Mouse (Mus musculus): ENCODE measurements around the gene Olfr676. TPM values are rescaled to one million over a fixed set of nuclear protein-coding genes. Genes with fewer than 3 reads are reported as not detected.
"Not testable (repeated sequence)": the region's sequence is repeated elsewhere in the genome, so short reads cannot be mapped to it uniquely, and the experiment has no call there.

Olfr676 gene
- not detected for total RNA-seq (2021)
- long read RNA-seq, result 0 reads

GRCm38 (mm10) chr7:105032398-105032797 is at the start of gene Olfr676:
TSS of gene Olfr676 (plus strand) at chr7:105032698.
- DNase-seq (ENCODE audit: low spot score in 2 of 2), result no peak

- no peak for DNase-seq (ENCODE audit: low spot score in 2 of 2)
Measured at GRCm38 (mm10) chr7:105001929-105002328, 30.6 kb upstream of the Olfr676 start, which contains the start of gene Olfr672. TSS of gene Olfr672 (minus strand) at chr7:105002029.

DNA sequence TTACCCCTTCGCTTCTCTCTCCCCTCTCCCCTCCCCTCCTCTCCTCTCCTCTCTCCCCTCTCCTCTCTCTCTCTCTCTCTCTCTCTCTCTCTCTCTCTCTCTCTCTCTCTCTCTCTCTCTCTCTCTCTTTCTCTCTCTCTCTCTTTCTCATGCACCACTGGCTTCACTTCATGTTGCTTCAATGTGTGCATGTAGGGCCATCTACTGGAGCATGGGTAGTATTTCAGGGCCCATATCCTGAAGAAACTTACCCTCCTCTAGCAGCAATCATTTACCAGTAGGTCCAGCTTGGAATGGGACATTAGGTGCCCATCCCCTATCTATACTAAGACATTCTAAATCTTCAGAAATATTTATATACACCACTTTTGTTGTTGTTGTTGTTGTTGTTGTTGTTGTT is 10.0 kb upstream of the Olfr676 start:
- no peak for DNase-seq (ENCODE audit: low spot score in 2 of 2)

- DNase-seq (ENCODE audit: low spot score in 2 of 2), result no peak
Measured at GRCm38 (mm10) chr7:105028360-105028759, 4.1 kb upstream of the Olfr676 start, which contains the start of gene Olfr675. TSS of gene Olfr675 (minus strand) at chr7:105028460.

DNA sequence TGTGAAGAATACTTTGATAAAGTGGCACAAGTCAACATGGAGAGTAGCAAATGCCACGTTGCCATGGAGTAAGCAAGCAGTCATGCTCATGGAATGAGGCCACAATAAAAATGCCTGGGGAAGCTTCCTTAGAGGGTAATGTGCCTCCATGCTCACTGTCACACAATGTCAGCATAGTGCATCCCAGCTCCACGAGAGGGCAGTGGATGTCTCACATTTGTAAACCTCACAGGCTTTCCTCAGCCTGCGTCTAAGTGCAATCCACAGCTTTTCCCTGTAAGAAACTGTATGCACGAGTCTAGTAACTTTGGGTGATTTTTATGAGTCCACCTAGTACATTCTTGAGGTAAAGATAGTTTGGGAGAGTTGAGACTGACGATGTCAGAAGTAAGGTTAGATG is 1.3 kb downstream of the Olfr676 start:
- DNase-seq (ENCODE audit: low spot score in 2 of 2), result not testable (repeated sequence)

GRCm38 (mm10) chr7:105058951-105059350 is 26.5 kb downstream of the Olfr676 start:
- DNase-seq (ENCODE audit: low spot score in 2 of 2), result no peak

DNA sequence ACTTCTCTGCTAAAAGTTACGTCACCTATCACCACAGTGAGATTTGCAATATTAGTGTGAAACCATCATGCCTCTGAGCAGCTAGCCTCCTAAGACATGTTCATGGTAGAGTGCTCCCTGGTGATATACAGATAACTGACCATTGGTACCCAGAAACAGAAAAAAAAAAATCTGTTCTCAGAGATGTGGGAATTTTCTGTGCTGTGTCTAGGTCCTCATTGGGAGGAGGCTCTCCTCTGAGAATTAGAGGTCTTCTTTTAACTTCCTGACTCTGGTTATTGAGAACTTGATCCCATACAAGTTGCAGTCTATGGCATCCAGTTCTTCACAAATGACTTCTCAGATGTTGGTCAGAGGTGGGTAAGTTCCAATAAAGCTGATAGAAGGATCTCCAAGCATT is 31.7 kb downstream of the Olfr676 start, which contains the start of gene Olfr678:
Gene Olfr678 (plus strand): TSS at position 301 of the 400 bp plus-strand sequence.
- DNase-seq (ENCODE audit: low spot score in 2 of 2), result no peak

DNA sequence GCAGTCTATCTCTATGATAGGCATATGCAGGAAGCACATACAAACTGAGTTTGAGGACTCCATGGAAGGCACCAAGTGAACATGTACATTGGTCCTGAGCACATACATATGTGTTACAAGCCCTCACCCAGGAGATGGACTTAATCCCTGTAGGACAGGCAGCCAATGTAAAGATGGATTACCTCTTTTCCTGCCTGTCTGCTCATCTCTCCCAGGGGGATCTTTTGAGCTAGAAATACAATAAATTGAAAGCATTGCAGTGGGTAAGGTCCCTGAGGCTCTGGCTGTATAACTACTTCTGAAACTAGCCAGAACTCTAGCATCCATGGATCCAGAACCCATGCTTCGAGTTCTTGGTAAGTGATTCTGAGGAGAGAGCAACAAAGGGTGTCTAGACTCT is 48.4 kb downstream of the Olfr676 start, which contains the start of gene Olfr679:
Gene Olfr679 (plus strand): TSS at position 301 of the 400 bp plus-strand sequence.
- DNase-seq (ENCODE audit: low spot score in 2 of 2), result no peak

Other genes with a start within 250 kb of the Olfr676 start
- gene Usp17lb, start 190.1 kb upstream of the Olfr676 start, total RNA-seq (2021), result not detected
- gene Usp17la, start 175.7 kb upstream of the Olfr676 start, total RNA-seq (2021), result not detected
- not detected for gene Olfr665, start 154.7 kb upstream of the Olfr676 start, total RNA-seq (2021)
- gene Olfr666, start 136.7 kb upstream of the Olfr676 start, total RNA-seq (2021), result not detected
- not detected for gene Olfr667, start 111.2 kb upstream of the Olfr676 start, total RNA-seq (2021)
- gene Olfr668, start 104.6 kb upstream of the Olfr676 start, total RNA-seq (2021), result not detected
- gene Olfr669, start 98.5 kb upstream of the Olfr676 start, total RNA-seq (2021), result not detected
- gene Olfr670, start 70.1 kb upstream of the Olfr676 start, total RNA-seq (2021), result not detected
- not detected for gene Olfr671, start 53.6 kb upstream of the Olfr676 start, total RNA-seq (2021)
- gene Olfr672, start 30.7 kb upstream of the Olfr676 start, total RNA-seq (2021), result not detected
- gene Olfr675, start 4.2 kb upstream of the Olfr676 start, total RNA-seq (2021), result not detected
- gene Olfr677, start 18.7 kb downstream of the Olfr676 start, total RNA-seq (2021), result not detected
- not detected for gene Olfr678, start 31.8 kb downstream of the Olfr676 start, total RNA-seq (2021)
- gene Olfr679, start 48.5 kb downstream of the Olfr676 start, total RNA-seq (2021), result not detected
- not detected for gene Olfr680-ps1, start 60.1 kb downstream of the Olfr676 start, total RNA-seq (2021)
- not detected for gene Olfr681, start 84.1 kb downstream of the Olfr676 start, total RNA-seq (2021)
- not detected for gene Olfr683, start 114.3 kb downstream of the Olfr676 start, total RNA-seq (2021)
- gene Olfr684, start 131.0 kb downstream of the Olfr676 start, total RNA-seq (2021), result not detected
- not detected for gene Olfr685, start 153.3 kb downstream of the Olfr676 start, total RNA-seq (2021)
- not detected for gene Olfr686, start 174.8 kb downstream of the Olfr676 start, total RNA-seq (2021)